Mouse (Mus musculus) liver, adult (tissue): ENCODE data around the gene Amhr2.

ENCODE experiments used
- GATA4 ChIP-seq: IDR thresholded peaks from 2 replicates; pipeline ENCODE4 v1.6.1; 2014; ENCODE audit warnings: mild to moderate bottlenecking, low read length; ENCODE audit not compliant: insufficient replicate concordance

The Amhr2 gene

DNA sequence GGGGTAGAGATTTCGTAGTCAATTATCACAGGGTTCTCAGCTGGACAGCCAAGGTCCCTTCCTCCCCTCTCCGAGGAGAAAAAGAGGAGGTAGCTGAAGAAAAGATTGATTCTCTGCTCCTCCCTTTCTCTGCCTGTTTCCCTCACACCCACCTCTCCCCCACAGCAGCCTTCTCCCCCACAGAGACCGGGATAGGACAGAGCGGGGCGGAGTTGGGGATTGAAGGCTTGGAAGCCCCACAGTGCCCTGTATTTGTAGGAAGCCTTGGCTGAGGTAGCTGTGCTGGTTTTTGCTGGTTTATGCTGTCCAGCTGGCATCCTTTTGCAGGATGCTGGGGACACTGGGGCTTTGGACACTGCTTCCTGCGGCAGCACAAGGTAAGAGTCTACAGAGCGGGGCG is at the start of gene Amhr2:
Amhr2 (plus strand) TSS at position 222 of the 400 bp plus-strand sequence.
- no peak for TF ChIP-seq GATA4

DNA sequence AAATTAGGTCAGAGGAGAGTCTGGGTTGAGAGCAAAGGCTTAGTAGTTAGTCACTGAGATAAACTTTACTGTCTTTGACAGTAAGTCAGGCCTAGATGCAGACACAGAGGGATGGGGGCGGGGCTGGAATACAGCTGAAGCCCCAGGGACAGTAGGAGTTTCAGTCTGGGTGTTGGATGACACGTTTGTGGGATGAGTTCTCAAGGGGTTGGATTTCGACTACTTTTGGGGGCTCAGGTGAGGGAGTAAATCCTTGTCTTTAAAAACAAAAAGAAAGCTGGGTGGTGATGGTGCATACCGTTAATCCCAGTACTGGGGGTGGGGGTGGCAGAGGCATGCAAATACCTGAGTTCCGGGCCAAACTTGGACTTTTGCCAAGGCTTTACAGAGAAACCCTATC is 46.5 kb upstream of the Amhr2 start:
- TF ChIP-seq GATA4, result no peak

DNA sequence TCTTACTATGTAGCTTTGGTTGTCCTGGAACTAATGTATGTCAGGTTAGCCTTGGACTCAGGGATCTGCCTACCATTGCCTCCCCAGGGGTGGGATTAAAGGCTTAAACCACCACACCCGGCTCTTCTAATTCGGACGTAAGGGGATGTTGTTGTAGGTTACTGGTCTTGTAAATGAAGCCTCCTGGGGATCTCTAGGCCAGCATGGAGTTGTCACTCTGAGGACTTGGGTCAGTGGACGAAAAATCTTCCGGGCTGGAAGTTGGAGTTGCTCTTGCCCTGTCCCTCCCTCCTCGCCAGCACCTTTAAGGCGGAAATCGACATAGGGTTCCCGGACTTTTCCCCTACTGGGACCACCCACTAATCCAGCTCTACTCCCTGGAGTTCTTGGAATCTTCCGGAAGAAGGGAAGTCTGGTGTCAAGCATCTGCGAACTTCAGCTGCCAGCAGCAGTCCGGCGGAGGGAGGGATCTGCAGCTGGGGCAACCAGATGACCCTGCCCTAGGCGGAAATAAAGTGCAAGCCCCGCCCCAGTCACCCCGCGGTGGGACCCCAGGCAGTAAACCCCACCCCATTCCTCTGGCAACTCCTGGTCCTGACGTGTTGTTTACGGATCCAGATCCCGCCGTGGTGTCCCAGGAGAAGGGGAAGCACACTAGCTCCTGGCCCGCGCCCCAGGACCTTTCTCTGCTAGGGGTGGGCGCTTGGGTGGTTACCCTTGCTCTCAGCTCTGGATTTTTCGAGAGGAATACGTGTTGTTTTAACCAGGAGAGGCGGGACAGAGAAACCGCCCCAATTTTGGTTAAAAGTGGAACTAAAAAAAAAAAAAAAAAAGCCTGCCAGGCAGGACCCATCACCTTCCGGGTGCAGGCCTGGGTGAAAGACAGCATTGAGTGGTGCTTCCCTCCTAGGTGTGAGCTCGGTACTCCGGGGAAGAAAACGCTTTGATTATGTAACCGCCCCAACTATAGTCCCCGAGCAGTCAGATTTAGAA is 45.6 kb upstream of the Amhr2 start:
- peak; percentile 40; the same call in 1 of the 2 replicates for TF ChIP-seq GATA4

DNA sequence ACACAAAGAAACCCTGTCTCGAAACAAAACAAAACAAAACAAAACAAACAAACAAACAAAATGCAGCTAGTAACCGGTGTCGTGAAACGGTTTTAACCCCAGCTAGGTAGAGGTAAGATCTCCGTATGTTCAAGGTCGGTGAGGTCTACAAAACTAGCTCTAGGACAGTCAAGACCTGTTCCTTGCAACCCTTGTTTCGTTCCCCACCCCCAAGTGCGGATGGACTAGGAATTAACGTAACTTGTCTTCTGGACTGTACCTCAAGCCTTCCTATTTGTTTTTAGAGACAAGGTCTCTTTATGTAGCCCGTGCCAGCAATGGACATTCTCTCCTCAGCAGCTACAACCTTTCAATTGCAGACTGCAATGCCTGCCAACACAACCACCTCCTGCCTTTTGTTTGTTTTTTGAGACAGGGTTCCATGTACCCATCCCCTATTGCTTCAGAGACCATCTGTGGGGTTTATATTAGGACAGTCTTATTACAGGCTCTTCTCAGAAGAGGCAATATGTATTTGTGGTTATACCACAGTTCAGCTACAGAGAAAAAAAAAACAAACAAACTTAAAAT is 44.6 kb upstream of the Amhr2 start:
- no peak for TF ChIP-seq GATA4

DNA sequence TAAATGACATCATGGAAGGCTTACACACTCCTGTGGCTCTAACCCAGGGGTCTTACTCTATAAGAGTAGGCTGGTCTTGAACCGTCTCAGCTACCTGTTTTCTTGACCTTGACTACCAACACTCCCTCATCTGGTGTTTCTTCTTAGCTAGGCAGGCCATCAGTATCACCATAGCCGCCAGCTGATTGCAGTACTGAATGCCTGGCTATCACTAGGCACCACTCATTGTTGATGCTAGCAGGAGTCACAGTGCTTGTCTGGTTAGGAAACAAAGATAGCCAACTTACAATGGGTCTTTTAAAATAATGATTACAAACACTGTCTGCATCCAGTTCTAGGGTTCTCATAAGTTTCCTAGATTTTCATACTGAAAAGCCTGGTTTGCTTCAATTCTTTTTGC is 43.9 kb upstream of the Amhr2 start:
- TF ChIP-seq GATA4, result no peak

DNA sequence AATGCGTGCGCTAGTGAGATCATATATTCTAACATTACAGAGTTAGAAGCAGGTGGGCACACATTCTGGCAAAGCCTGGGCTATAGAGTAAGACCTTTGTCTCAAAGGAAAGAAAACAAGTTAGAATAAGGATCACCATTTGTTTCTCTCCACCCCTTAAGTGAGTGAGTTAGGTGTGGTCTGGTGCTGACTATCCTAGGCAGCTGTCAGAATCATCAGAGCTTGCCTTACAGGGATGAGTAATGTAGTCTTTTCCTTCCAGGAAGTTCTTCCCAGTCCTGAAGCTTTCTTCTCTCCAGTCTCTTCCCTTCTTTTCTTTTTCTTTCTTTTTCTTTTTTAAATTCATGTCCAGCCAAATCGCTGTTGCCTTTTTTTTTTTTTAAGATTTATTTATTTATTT is 43.0 kb upstream of the Amhr2 start:
- TF ChIP-seq GATA4, result no peak

DNA sequence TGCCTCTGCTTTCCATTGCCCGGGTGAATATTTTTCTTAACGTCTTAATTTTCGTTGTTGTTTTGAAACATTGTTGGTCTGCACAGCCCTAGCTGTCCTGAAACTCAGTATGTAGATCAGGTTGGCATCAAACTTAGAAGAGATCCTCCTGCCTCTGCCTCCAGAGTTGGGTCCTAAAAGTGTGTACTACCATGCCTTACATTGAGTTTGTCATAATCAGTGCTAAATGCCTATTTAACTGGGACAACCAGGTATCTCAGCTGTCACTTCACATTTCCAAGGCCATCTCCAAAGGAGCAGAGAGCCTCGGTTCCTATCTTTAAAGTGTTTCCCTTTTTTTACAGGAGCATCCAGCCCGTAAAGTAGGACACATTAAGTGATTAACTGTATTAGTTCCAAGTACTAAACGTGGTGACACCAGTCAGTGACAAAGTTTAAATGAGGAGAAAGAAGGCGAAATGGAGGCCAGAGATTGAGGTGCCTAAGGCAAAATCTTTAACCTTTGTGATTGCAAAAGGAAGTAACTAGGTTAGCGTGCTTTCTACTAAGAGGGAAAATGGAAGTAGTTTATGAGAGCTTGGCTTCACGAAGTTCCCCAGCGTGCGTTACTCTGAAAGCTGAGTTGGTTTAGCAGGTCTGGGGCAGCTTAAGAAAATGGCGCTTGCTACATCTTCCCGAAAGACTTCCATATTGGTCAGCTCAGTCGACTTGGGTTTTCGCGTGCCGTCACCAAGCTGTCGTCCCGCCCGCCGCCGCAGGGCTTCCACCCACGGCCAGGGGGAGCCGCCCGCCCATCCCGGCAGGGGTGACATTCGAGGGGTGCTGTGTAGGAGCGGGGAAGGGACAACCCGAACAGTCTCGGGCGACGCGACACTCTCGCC is 40.3 kb upstream of the Amhr2 start:
- no peak for TF ChIP-seq GATA4

DNA sequence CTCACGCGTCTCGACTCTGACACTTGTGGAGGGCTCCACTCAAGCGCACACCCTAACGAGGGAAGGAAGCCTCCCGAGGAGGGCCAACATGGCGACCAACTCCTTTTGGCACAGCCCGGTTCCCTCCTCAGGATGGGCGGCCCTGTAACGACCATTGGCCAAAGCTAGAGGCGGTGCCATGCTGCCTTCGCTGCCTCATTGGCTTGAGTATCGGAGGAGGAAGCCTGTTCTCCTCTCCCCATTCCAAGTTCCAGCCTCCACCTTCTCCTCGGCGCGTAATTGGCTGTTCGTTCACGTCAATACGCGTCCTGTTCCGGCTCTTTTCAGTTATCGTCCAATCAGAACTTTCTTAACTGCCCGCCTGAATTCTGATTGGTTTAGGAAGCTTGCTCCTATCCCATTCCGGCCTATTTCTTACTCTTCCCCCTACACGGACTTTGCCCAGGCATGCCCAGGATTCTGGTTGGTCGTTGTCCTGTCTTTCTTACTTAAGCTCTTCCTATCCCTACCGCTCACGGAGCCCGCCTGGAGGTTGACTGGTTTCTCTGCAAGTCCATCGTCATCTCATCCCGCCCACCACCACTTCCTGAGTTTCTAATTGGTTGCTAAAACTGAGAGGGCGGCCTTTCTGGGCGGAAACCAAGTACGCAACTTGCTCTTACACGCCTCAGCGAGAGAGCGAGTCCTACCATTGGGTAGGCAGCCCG is 39.5 kb upstream of the Amhr2 start, which contains the start of gene Sp1:
Sp1 (plus strand) TSS at position 655 of the 707 bp plus-strand sequence.
- TF ChIP-seq GATA4, result 0 out of 2 replicates have a peak, but pooled peaks have one; percentile 65

DNA sequence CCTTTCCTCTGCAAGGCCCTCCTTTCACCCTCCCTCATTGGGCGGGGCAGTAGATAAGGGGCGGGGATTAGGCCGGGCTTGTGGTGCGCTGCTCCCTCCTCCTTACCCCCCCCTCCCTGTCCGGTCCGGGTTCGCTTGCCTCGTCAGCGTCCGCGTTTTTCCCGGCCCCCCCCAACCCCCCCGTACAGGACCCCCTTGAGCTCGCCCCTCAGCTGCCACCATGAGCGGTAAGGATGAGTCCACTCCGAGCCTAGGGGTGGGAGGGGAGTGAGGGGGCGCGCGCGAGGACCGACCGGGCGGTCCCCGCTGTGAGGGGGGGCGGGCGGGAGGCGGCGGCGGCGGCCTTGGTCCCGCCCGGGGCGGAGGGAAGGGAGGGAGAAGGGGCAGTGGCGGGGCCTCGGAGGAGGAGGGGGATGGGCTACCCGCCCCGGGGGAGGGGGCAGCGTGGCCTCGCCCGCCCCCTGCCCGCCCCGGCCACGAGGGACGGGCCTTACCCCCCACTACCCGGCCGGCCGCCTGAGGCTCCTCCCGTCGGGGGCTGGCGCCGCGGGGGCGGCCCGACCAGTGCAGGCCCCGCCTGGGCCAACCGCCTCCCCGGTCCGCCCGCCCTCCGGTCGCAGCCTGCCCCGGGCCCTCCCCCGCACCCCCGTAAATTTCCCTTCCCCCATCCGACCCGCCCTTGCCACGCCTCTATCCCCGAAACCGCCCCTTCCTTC is 38.8 kb upstream of the Amhr2 start:
- no peak; the same call in 1 of the 2 replicates for TF ChIP-seq GATA4

DNA sequence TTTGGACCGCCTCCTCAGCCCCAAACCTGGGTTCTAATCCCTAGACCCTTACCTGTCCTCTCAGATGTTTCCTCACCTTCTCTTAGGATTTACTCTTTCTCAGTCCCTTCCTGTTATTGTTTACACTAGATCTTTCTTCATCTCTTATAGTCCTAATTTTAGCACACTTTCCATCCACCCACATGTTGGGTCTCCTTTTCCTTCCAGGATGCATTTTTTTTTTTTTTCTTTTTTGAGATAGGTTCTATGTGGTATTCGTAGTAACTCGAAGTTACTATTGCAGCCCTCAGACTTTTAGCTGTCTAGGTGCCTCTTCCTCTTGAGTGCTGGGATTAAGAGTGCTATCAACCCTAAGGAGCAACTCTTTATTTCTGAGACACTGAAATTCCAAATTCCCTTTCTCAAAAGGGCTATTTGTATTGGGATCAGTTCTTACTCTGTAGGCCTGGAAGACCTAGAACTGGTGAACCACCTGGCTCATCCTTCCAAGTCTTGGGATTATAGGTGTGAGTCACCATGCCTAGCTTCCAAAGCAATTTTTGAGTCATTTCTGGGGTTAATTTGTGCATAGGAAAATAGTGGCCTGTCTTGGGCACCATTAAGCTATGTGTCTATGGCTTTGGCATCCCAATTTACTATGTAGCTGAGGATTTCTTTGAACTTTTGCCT is 38.1 kb upstream of the Amhr2 start:
- no peak for TF ChIP-seq GATA4

DNA sequence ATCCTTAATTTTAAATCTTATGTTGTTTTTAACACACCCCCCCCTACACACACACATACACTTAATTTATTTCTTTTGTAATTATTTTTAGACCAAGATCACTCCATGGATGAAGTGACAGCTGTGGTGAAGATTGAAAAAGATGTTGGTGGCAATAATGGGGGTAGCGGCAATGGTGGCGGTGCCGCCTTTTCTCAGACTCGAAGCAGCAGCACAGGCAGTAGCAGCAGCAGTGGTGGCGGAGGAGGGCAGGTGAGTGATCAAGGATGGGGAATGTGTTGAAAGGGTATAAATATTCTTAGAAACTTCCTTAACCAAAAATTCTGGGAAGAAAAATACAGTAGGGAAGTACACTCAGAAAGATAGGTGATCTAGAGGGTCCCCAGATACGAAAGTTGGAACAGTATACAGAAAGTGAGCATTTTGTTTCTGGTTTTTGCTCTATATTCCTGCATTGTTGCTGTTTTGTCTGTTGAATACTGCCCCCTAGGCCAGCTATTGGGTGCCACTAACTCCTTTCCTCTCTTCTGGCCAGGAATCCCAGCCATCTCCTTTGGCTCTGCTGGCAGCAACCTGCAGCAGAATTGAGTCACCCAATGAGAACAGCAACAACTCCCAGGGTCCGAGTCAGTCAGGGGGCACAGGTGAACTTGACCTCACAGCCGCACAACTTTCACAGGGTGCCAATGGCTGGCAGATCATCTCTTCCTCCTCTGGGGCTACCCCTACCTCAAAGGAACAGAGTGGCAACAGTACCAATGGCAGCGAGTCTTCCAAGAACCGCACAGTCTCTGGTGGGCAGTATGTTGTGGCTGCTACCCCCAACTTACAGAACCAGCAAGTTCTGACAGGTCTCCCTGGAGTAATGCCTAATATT is 37.2 kb upstream of the Amhr2 start:
- no peak for TF ChIP-seq GATA4

DNA sequence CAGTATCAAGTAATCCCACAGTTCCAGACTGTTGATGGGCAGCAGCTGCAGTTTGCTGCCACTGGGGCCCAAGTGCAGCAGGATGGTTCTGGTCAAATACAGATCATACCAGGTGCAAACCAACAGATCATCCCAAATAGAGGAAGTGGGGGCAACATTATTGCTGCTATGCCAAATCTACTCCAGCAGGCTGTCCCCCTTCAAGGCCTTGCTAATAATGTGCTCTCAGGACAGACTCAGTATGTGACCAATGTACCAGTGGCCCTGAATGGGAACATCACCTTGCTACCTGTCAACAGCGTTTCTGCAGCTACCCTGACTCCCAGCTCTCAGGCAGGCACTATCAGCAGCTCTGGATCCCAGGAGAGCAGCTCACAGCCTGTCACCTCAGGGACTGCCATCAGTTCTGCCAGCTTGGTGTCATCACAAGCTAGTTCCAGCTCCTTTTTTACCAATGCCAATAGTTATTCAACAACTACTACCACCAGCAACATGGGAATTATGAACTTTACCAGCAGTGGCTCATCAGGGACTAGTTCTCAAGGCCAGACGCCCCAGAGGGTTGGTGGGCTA is 36.5 kb upstream of the Amhr2 start:
- no peak for TF ChIP-seq GATA4

DNA sequence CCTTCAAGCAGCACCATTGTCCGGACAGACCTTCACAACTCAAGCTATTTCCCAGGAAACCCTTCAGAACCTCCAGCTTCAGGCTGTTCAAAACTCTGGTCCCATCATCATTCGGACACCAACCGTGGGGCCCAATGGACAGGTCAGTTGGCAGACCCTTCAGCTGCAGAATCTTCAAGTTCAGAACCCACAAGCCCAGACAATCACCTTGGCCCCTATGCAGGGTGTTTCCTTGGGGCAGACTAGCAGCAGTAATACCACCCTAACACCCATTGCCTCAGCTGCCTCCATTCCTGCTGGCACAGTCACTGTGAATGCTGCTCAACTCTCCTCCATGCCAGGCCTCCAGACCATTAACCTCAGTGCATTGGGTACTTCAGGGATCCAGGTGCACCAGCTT is 35.9 kb upstream of the Amhr2 start:
- TF ChIP-seq GATA4, result no peak

DNA sequence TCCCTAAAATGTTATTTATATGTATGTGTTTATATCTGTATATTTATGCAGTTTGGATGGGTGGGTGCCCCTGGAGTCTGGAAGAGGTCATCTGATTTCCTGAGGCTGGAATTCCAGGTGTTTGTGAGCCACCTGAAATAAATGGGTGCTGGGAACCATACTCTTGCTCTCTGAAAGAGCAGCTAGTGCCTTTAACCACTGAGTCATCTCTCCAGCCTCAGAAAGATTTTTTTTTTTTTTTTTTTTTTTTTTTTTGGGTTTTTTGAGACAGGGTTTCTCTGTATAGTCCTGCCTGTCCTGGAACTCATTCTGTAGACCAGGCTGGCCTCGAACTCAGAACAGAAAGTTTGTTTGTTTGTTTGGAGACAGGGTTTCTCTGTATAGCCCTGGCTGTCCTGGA is 34.1 kb upstream of the Amhr2 start:
- no peak for TF ChIP-seq GATA4
